Mouse (Mus musculus): ENCODE measurements around the gene Plppr2.

- TF ChIP-seq CTCF (IDR thresholded peaks at IDR 0.05; ENCODE audit: borderline replicate concordance, insufficient read depth, low read length) (no peak), POLR2A (IDR thresholded peaks at IDR 0.05; ENCODE audit: low read depth, low read length) (no peak)
Observed at GRCm38 (mm10) chr9:21916851-21917492, 19.9 kb upstream of the Plppr2 start.

All from embryonic fibroblast, embryonic 13.5 days (primary cell).